Mouse (Mus musculus): ENCODE measurements around the gene Ascc1. TPM values are rescaled to one million over a fixed set of nuclear protein-coding genes. Genes with fewer than 3 reads are reported as not detected.
"Not testable (repeated sequence)": the region's sequence is repeated elsewhere in the genome, so short reads cannot be mapped to it uniquely, and the experiment has no call there.

The Ascc1 gene
- total and polyA plus RNA-seq, 2 experiments from 2014 or later: 13.5 to 50.1 TPM

DNA sequence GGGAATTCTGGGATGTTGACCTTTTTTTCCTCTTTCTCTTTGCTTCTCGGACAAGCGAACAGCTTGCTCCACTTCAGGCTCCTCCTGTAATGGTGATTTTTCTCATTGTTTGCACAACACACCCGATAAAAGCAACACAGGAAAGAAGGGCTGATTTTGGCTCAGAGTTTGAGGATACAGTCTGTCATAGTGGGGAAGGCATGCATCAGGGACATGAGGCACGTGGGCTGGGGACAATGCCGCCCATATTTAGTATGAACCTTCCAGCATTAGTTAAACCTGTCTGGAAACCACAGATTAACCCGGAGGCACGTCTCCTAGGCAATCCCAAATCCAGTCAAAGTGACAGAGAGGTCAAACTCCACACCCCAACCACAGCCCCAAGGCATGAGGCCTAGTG, 134.3 kb downstream of the Ascc1 start:
- no peaks in the 10 kb centered on the region for H3K9me3 ChIP-seq (ENCODE audit: low read length)
- H3K27me3 ChIP-seq (ENCODE audit: insufficient read depth, low read length): no peaks in the 10 kb centered on the region
- no peak overlapping the region for H3K4me3 ChIP-seq (ENCODE audit: low read depth, low read length)
- H3K9ac ChIP-seq (replicated peaks; ENCODE audit: low read length, poor library complexity, severe bottlenecking): no peak overlapping the region
- no peak overlapping the region for H3K4me2 ChIP-seq (ENCODE audit: low read depth, low read length, poor library complexity, severe bottlenecking)
- ATAC-seq (ENCODE audit: low FRiP score) (no peak), DNase-seq (ENCODE audit: low spot score) (no peak)
- TF ChIP-seq CTCF (IDR thresholded peaks at IDR 0.05): no peak
- peaks cover 6% of the 10 kb centered on the region for H3K36me3 ChIP-seq (ENCODE audit: insufficient read depth, low read length)
- WGBS: 66% methylated on average over 7 of the region's 7 CpGs
- no peaks in the 10 kb centered on the region for H3K4me1 ChIP-seq (ENCODE audit: insufficient read depth, low read length)
- H3K27ac ChIP-seq (ENCODE audit: low read depth, low read length): no peak overlapping the region

DNA sequence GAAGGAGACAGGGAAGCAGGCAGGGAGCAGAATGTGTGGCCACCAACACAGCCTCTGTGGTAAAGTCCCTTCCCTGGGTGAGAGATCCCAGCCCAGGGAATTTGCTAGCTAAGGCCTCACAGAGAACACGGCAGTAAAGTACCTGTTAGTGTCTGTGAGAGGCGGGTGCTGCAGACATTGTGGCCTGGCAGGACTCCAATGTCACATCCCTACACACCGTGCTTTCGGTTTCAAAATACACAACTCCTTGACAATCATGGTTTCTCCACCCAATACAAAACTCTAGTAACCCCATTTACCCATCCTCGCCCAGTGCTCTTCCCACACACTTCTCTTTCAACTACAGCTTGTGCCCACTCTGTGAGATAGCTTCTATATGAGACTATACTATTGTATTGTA, 136.1 kb downstream of the Ascc1 start:
- DNase-seq (ENCODE audit: low spot score): no peak
- no peak for ATAC-seq (ENCODE audit: low FRiP score)
- TF ChIP-seq CTCF (IDR thresholded peaks at IDR 0.05): no peak
- Histone ChIP-seq H3K27me3 (ENCODE audit: insufficient read depth, low read length) (no peaks in the 10 kb centered on the region), H3K9me3 (ENCODE audit: low read length) (no peaks in the 10 kb centered on the region), H3K27ac (ENCODE audit: low read depth, low read length) (no peak overlapping the region), H3K9ac (replicated peaks; ENCODE audit: low read length, poor library complexity, severe bottlenecking) (no peak overlapping the region), H3K4me3 (ENCODE audit: low read depth, low read length) (no peak overlapping the region), H3K4me2 (ENCODE audit: low read depth, low read length, poor library complexity, severe bottlenecking) (no peak overlapping the region), H3K36me3 (ENCODE audit: insufficient read depth, low read length) (no peaks in the 10 kb centered on the region; the same call in 1 of the 2 replicates), H3K4me1 (ENCODE audit: insufficient read depth, low read length) (no peaks in the 10 kb centered on the region)
- WGBS: 94% methylated on average over 5 of the region's 5 CpGs

DNA sequence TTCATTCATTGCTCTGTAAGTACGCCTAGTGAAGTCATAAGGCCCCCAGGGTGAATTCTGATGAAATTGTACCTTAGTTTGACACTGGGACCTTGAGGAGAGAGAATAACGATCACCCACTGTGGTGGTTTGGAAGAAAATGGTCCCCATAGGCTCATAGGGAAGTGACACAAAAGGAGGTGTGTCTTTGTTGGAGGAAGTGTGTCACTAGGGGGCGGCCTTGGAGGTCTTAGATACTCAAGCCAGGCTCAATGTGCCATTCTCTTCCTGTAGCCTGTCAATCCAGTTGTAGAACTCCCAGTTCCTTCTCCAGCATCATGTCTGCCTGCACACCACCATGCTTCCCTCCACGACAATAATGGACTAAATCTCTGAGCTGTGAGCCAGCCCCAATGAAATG, 138.1 kb downstream of the Ascc1 start:
- WGBS: 85% methylated on average over 4 of the region's 4 CpGs
- ATAC-seq (ENCODE audit: low FRiP score): no peak

DNA sequence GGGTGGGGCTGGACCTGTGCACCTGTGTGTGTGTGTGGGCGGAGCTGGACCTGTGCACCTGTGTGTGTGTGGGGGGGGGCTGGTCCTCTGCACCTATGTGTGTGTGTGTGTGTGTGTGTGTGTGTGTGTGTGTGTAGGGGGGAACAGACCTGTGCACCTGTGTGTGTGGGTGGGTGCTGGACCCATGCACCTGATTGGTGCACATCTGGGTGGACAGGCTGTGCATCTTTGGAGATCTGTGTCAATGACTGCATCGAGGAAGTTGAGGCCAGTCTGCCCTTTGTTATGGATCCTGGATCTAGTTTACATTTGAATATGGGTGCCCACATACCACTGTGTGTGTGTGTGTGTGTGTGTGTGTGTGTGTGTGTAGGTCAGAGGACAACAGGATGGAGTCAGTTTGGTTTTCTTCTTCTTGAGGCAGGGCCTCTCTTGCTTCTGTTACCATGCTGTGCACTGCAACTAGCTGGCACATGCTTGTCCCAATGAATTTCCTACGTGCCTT, 139.1 kb downstream of the Ascc1 start:
- no peaks in the 10 kb centered on the region for H3K27me3 ChIP-seq (ENCODE audit: insufficient read depth, low read length)
- no peaks in the 10 kb centered on the region for H3K4me1 ChIP-seq (ENCODE audit: insufficient read depth, low read length)
- ATAC-seq (ENCODE audit: low FRiP score) (no peak; the same call in none of the 2 replicates), DNase-seq (ENCODE audit: low spot score) (no peak)
- no peak overlapping the region for H3K27ac ChIP-seq (ENCODE audit: low read depth, low read length)
- TF ChIP-seq CTCF (IDR thresholded peaks at IDR 0.05): no peak
- H3K4me3 ChIP-seq (ENCODE audit: low read depth, low read length): no peak overlapping the region
- no peaks in the 10 kb centered on the region for H3K36me3 ChIP-seq (ENCODE audit: insufficient read depth, low read length)
- no peak overlapping the region for H3K9ac ChIP-seq (replicated peaks; ENCODE audit: low read length, poor library complexity, severe bottlenecking)
- H3K4me2 ChIP-seq (ENCODE audit: low read depth, low read length, poor library complexity, severe bottlenecking): no peak overlapping the region
- no peaks in the 10 kb centered on the region for H3K9me3 ChIP-seq (ENCODE audit: low read length)
- WGBS: 83% methylated on average over 2 of the region's 3 CpGs

More for the DNA sequence above, 138.1 kb downstream of the Ascc1 start:
- no peak overlapping the region for H3K4me2 ChIP-seq (ENCODE audit: low read depth, low read length, poor library complexity, severe bottlenecking)
- DNase-seq (ENCODE audit: low spot score): no peak
- no peaks in the 10 kb centered on the region for H3K36me3 ChIP-seq (ENCODE audit: insufficient read depth, low read length)
- no peak overlapping the region for H3K9ac ChIP-seq (replicated peaks; ENCODE audit: low read length, poor library complexity, severe bottlenecking)
- no peak overlapping the region for H3K27ac ChIP-seq (ENCODE audit: low read depth, low read length)
- no peaks in the 10 kb centered on the region for H3K9me3 ChIP-seq (ENCODE audit: low read length)
- no peaks in the 10 kb centered on the region for H3K4me1 ChIP-seq (ENCODE audit: insufficient read depth, low read length)
- H3K27me3 ChIP-seq (ENCODE audit: insufficient read depth, low read length): no peaks in the 10 kb centered on the region
- no peak overlapping the region for H3K4me3 ChIP-seq (ENCODE audit: low read depth, low read length)
- TF ChIP-seq CTCF (IDR thresholded peaks at IDR 0.05): no peak

DNA sequence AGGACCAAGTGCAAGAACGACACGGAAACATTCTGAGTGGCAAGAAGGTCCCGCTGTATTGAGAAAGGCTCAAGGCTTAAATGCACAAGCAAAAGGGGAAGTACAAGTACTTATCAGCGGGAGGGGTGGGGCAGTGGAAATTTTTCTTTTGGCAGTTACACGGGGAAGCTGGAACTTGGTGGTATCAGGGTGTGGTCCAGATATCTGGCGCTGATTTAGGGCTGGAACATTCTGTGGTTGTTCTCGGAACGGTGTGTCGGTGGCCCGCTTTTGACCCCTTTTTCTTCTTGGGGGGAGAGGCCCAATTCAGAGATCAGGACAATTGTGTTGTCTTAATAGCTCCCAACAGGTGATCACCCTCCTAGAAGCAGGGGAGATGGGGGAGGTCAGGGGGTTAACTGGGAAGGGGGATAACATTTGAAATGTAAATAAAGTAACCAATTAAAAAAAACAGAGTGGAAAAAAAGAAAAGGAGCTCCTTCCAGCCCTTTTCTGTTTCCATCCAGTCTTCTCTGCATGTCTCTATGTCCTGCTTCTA, 145.0 kb downstream of the Ascc1 start:
- not testable (repeated sequence) for H3K4me1 ChIP-seq (ENCODE audit: insufficient read depth, low read length); ATAC-seq (ENCODE audit: low FRiP score); H3K27me3 ChIP-seq (ENCODE audit: insufficient read depth, low read length); H3K9me3 ChIP-seq (ENCODE audit: low read length); H3K4me2 ChIP-seq (ENCODE audit: low read depth, low read length, poor library complexity, severe bottlenecking); H3K36me3 ChIP-seq (ENCODE audit: insufficient read depth, low read length); H3K27ac ChIP-seq (ENCODE audit: low read depth, low read length); H3K4me3 ChIP-seq (ENCODE audit: low read depth, low read length); DNase-seq (ENCODE audit: low spot score); H3K9ac ChIP-seq (replicated peaks; ENCODE audit: low read length, poor library complexity, severe bottlenecking)
- WGBS: 70% methylated on average over 10 of the region's 10 CpGs

DNA sequence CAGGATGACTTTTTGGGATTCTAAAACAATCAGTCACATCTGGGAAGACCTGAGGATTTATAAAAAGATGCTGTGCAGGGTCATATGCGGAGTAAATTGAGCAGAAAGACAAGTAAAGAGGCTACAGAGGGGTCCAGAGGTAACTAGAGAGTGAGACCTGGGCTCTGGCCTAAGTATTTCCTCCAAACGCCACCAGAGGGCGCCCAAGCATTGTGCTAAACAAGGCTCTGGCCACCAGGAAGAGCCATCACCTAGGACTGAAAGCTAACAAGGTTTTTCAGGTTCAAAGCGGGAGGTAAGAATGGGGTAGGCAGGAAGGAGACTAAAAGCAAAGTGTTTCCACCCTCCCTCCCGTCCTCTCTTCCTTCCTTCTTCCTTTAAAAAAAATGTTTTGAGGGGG, 145.5 kb downstream of the Ascc1 start:
- 2% methylated on average over 5 of the region's 5 CpGs for WGBS

More for the DNA sequence above, 145.5 kb downstream of the Ascc1 start:
- H3K9ac ChIP-seq (replicated peaks; ENCODE audit: low read length, poor library complexity, severe bottlenecking): no peak overlapping the region
- no peaks in the 10 kb centered on the region for H3K36me3 ChIP-seq (ENCODE audit: insufficient read depth, low read length)
- no peak overlapping the region for H3K4me3 ChIP-seq (ENCODE audit: low read depth, low read length)
- no peak overlapping the region for H3K4me2 ChIP-seq (ENCODE audit: low read depth, low read length, poor library complexity, severe bottlenecking)
- no peak overlapping the region for H3K27ac ChIP-seq (ENCODE audit: low read depth, low read length)
- H3K27me3 ChIP-seq (ENCODE audit: insufficient read depth, low read length): no peaks in the 10 kb centered on the region
- DNase-seq (ENCODE audit: low spot score) (peak; percentile 88), ATAC-seq (ENCODE audit: low FRiP score) (peak; percentile 63)
- no peaks in the 10 kb centered on the region for H3K9me3 ChIP-seq (ENCODE audit: low read length)
- no peaks in the 10 kb centered on the region for H3K4me1 ChIP-seq (ENCODE audit: insufficient read depth, low read length)
- peak; percentile 96 for TF ChIP-seq CTCF (IDR thresholded peaks at IDR 0.05)

Small RNA genes within 50 kb of the gene (microRNA-seq; reads per million reads assigned to microRNA genes)
- gene Mir6906 (ENCODE audit: borderline number of aligned reads): 1.0 reads per million

Other genes starting within 250 kb of the Ascc1 start
- gene Dnajb12, start 123.2 kb upstream of the Ascc1 start, total RNA-seq (2014; rRNA removed): 47.9 and 51.6 TPM in 2 replicates
- 25.7 and 26.3 TPM in 2 replicates for gene Dnajb12, start 123.2 kb upstream of the Ascc1 start, polyA plus RNA-seq (2015; fragmentation: Nextera tagmentation; extraction: Ambion mirVana)
- gene Ddit4, start 51.0 kb upstream of the Ascc1 start, total RNA-seq (2014; rRNA removed): 56.6 and 57.5 TPM in 2 replicates
- 43.4 and 43.6 TPM in 2 replicates for gene Ddit4, start 51.0 kb upstream of the Ascc1 start, polyA plus RNA-seq (2015; fragmentation: Nextera tagmentation; extraction: Ambion mirVana)
- gene Anapc16, start 330 bp downstream of the Ascc1 start, total RNA-seq (2014; rRNA removed): 56.9 and 57.4 TPM in 2 replicates
- 109 and 118 TPM in 2 replicates for gene Anapc16, start 330 bp downstream of the Ascc1 start, polyA plus RNA-seq (2015; fragmentation: Nextera tagmentation; extraction: Ambion mirVana)
- gene Spock2, start 103.4 kb downstream of the Ascc1 start, total RNA-seq (2014; rRNA removed): 275 and 308 TPM in 2 replicates
- 109 and 117 TPM in 2 replicates for gene Spock2, start 103.4 kb downstream of the Ascc1 start, polyA plus RNA-seq (2015; fragmentation: Nextera tagmentation; extraction: Ambion mirVana)
- 4.6 and 5.5 TPM in 2 replicates for gene Chst3, start 216.5 kb downstream of the Ascc1 start, total RNA-seq (2014; rRNA removed)
- 0.86 and 0.89 TPM in 2 replicates for gene Chst3, start 216.5 kb downstream of the Ascc1 start, polyA plus RNA-seq (2015; fragmentation: Nextera tagmentation; extraction: Ambion mirVana)